Mouse (Mus musculus) megakaryocyte, adult 5-6 weeks (primary cell): ENCODE results near the gene Duox1. TPM values are rescaled to one million over a fixed set of nuclear protein-coding genes. Genes with fewer than 3 reads are reported as not detected.
"Not testable (repeated sequence)": the region's sequence is repeated elsewhere in the genome, so short reads cannot be mapped to it uniquely, and the experiment has no call there.

Experiments
- ATAC-seq: 2 replicates; pipeline ENCODE4 v1.8.0; 2016; ENCODE audit warnings: mild to moderate bottlenecking, inconsistent platforms; ENCODE audit not compliant: poor library complexity, severe bottlenecking
- total RNA-seq, 2 experiments: library from RNA; stranded (forward) in 1 of 2; stranded (reverse) in 1 of 2; fragments of 153-499, 151-499 nt in 1 of 2; fragments of 221-1000, 200-1000 nt in 1 of 2; gene quantifications; 2 replicates each; pipeline versions ENCODE4 v1.2.3 to v1.2.4; 2015 to 2017

Gene Duox1
- total RNA-seq, 2 experiments from 2014 or later, result not detected

GRCm38 (mm10) chr2:122309647-122310046, 5.8 kb upstream of the Duox1 start:
- ATAC-seq, result no peak

GRCm38 (mm10) chr2:122311561-122311960, 3.9 kb upstream of the Duox1 start:
- no peak for ATAC-seq

- peak; percentile 82 for ATAC-seq
These were observed 2.6 kb upstream of the Duox1 start for GRCm38 (mm10) chr2:122312722-122313417.

GRCm38 (mm10) chr2:122313536-122313935, 1.9 kb upstream of the Duox1 start, which contains the start of gene Duoxa1:
Duoxa1 (minus strand) TSS chr2:122313730.
- no peak for ATAC-seq

- no peak for ATAC-seq
These were observed 1.9 kb downstream of the Duox1 start for GRCm38 (mm10) chr2:122317384-122317783.

GRCm38 (mm10) chr2:122323960-122324359, 8.5 kb downstream of the Duox1 start:
- ATAC-seq, result no peak

GRCm38 (mm10) chr2:122324586-122324985, 9.1 kb downstream of the Duox1 start:
- no peak for ATAC-seq

GRCm38 (mm10) chr2:122325361-122325760, 9.9 kb downstream of the Duox1 start:
- no peak for ATAC-seq

GRCm38 (mm10) chr2:122327986-122328385, 12.5 kb downstream of the Duox1 start:
- no peak for ATAC-seq

GRCm38 (mm10) chr2:122330317-122330716, 14.8 kb downstream of the Duox1 start:
- ATAC-seq, result not testable (repeated sequence)

GRCm38 (mm10) chr2:122332222-122332621, 16.8 kb downstream of the Duox1 start:
- no peak for ATAC-seq

GRCm38 (mm10) chr2:122334170-122334569, 18.7 kb downstream of the Duox1 start:
- no peak for ATAC-seq

GRCm38 (mm10) chr2:122337291-122337690, 21.8 kb downstream of the Duox1 start:
- no peak for ATAC-seq

- no peak for ATAC-seq
These were observed 29.8 kb downstream of the Duox1 start for GRCm38 (mm10) chr2:122345106-122345893.

- not testable (repeated sequence) for ATAC-seq
These were observed 30.7 kb downstream of the Duox1 start for GRCm38 (mm10) chr2:122346164-122346563.

GRCm38 (mm10) chr2:122347257-122347656, 31.8 kb downstream of the Duox1 start:
- ATAC-seq, result no peak

GRCm38 (mm10) chr2:122348531-122349131, 33.2 kb downstream of the Duox1 start:
- peak; percentile 95 for ATAC-seq

- ATAC-seq, result no peak
These were observed 33.8 kb downstream of the Duox1 start for GRCm38 (mm10) chr2:122349136-122349785.

GRCm38 (mm10) chr2:122351156-122351930, 35.9 kb downstream of the Duox1 start:
- no peak for ATAC-seq

- ATAC-seq, result no peak
These were observed 36.5 kb downstream of the Duox1 start for GRCm38 (mm10) chr2:122351931-122352329.
